Mouse (Mus musculus): ENCODE measurements around the gene Ppp4r4.
"Not testable (repeated sequence)": the region's sequence is repeated elsewhere in the genome, so short reads cannot be mapped to it uniquely, and the experiment has no call there.

Ppp4r4 gene

GRCm38 (mm10) chr12:103631203-103631612, 99.1 kb downstream of the Ppp4r4 start, which contains the start of gene Serpina10:
Gene Serpina10, minus strand, starts transcription at chr12:103631444.
- no peak for DNase-seq (ENCODE audit: low read depth in 2 of 2, low spot score in 2 of 2)

- no peak for DNase-seq (ENCODE audit: low read depth in 2 of 2, low spot score in 2 of 2)
Observed at GRCm38 (mm10) chr12:103634430-103634829, 102.3 kb downstream of the Ppp4r4 start.

GRCm38 (mm10) chr12:103635846-103636245, 103.8 kb downstream of the Ppp4r4 start:
- DNase-seq (ENCODE audit: low read depth in 2 of 2, low spot score in 2 of 2): no peak

- DNase-seq (ENCODE audit: low read depth in 2 of 2, low spot score in 2 of 2): peak in 1 of 2 experiments; percentile 4
Observed at GRCm38 (mm10) chr12:103643336-103643735, 111.3 kb downstream of the Ppp4r4 start.

GRCm38 (mm10) chr12:103643818-103644217, 111.7 kb downstream of the Ppp4r4 start:
- DNase-seq (ENCODE audit: low read depth in 2 of 2, low spot score in 2 of 2): no peak

GRCm38 (mm10) chr12:103644601-103645000, 112.5 kb downstream of the Ppp4r4 start:
- DNase-seq (ENCODE audit: low read depth in 2 of 2, low spot score in 2 of 2): no peak

GRCm38 (mm10) chr12:103646314-103646713, 114.2 kb downstream of the Ppp4r4 start:
- no peak for DNase-seq (ENCODE audit: low read depth in 2 of 2, low spot score in 2 of 2)

- no peak for DNase-seq (ENCODE audit: low read depth in 2 of 2, low spot score in 2 of 2)
Observed at GRCm38 (mm10) chr12:103653836-103654235, 121.8 kb downstream of the Ppp4r4 start.

GRCm38 (mm10) chr12:103655123-103656044, 123.3 kb downstream of the Ppp4r4 start:
- no peak for DNase-seq (ENCODE audit: low read depth in 2 of 2, low spot score in 2 of 2)

GRCm38 (mm10) chr12:103656848-103657626, 125.0 kb downstream of the Ppp4r4 start, which contains the start of gene Serpina6:
Gene Serpina6, minus strand, starts transcription at chr12:103657212.
- no peak for DNase-seq (ENCODE audit: low read depth in 2 of 2, low spot score in 2 of 2)

- no peak for DNase-seq (ENCODE audit: low read depth in 2 of 2, low spot score in 2 of 2)
Observed at GRCm38 (mm10) chr12:103657991-103658390, 125.9 kb downstream of the Ppp4r4 start.

- no peak for DNase-seq (ENCODE audit: low read depth in 2 of 2, low spot score in 2 of 2)
Observed at GRCm38 (mm10) chr12:103659171-103659570, 127.1 kb downstream of the Ppp4r4 start.

GRCm38 (mm10) chr12:103660076-103660475, 128.0 kb downstream of the Ppp4r4 start:
- DNase-seq (ENCODE audit: low read depth in 2 of 2, low spot score in 2 of 2): no peak

- not testable (repeated sequence) for DNase-seq (ENCODE audit: low read depth in 2 of 2, low spot score in 2 of 2)
Observed at GRCm38 (mm10) chr12:103662053-103662452, 130.0 kb downstream of the Ppp4r4 start.
